Mouse (Mus musculus): ENCODE results near the gene Olfr1270.
"Not testable (repeated sequence)": the region's sequence is repeated elsewhere in the genome, so short reads cannot be mapped to it uniquely, and the experiment has no call there.

Gene Olfr1270

GRCm38 (mm10) chr2:90152991-90153390, at the start of gene Olfr1270:
TSS of gene Olfr1270 (minus strand) at chr2:90153091.
- no peak for DNase-seq

GRCm38 (mm10) chr2:90199606-90200005, 46.7 kb upstream of the Olfr1270 start:
- not testable (repeated sequence) for DNase-seq

- DNase-seq = not testable (repeated sequence)
Observed at GRCm38 (mm10) chr2:90195285-90195684, 42.4 kb upstream of the Olfr1270 start.

- DNase-seq = not testable (repeated sequence)
Observed at GRCm38 (mm10) chr2:90194750-90195149, 41.9 kb upstream of the Olfr1270 start.

GRCm38 (mm10) chr2:90187082-90187481, 34.2 kb upstream of the Olfr1270 start:
- DNase-seq = not testable (repeated sequence)

- DNase-seq = not testable (repeated sequence)
Observed at GRCm38 (mm10) chr2:90186082-90186481, 33.2 kb upstream of the Olfr1270 start.

- no peak for DNase-seq
Observed at GRCm38 (mm10) chr2:90153916-90154315, 1.0 kb upstream of the Olfr1270 start.

- DNase-seq = no peak
Observed at GRCm38 (mm10) chr2:90142196-90142595, 10.7 kb downstream of the Olfr1270 start, which contains the start of gene Olfr32. TSS of gene Olfr32 (minus strand) at chr2:90142296.

- no peak for DNase-seq
Observed at GRCm38 (mm10) chr2:90121312-90121711, 31.6 kb downstream of the Olfr1270 start, which contains the start of gene Olfr1269. TSS of gene Olfr1269 (minus strand) at chr2:90121412.

All from cerebellum, adult 18-20 months (tissue).